Mouse (Mus musculus) heart, embryonic 14.5 days (tissue): ENCODE measurements at regions not wholly inside any gene's neighbourhood (a gene's known extent, or its start where the extent isn't known, plus 50 kb on each side); places are given as distances from the start of the nearest gene placed in this dataset.

Experiments used
- ATAC-seq: fragments of 200-750 bp; cut with Nextera tagmentation; 2 replicates; pipeline ENCODE4 v1.8.0; 2017; ENCODE audit warnings: low read depth, moderate TSS enrichment; ENCODE audit not compliant: insufficient number of reproducible peaks, insufficient read depth, low FRiP score
- H3K27ac ChIP-seq, 2 experiments: fragments of 200-500 bp in 1 of 2; fragments of 300-500 bp in 1 of 2; sonication (generic) in 1 of 2; replicated peaks in 1 of 2; 2 replicates each; pipeline ENCODE4 v1.5.1; 2012 to 2014; ENCODE audit warnings: low read depth in 2 of 2, low read length in 2 of 2, control low read depth in 1 of 2, mild to moderate bottlenecking in 1 of 2, mixed read lengths in 1 of 2; ENCODE audit not compliant: control insufficient read depth in 1 of 2, insufficient read depth in 1 of 2
- H3K27me3 ChIP-seq: fragments of 300-500 bp; sonication (generic); 2 replicates; pipeline ENCODE4 v1.6.1; 2014; ENCODE audit warnings: mild to moderate bottlenecking, low read length, control low read depth; ENCODE audit not compliant: control insufficient read depth, insufficient read depth
- H3K36me3 ChIP-seq: fragments of 300-500 bp; sonication (generic); 2 replicates; pipeline ENCODE4 v1.6.1; 2014; ENCODE audit warnings: mild to moderate bottlenecking, control low read depth, low read length, mixed read lengths; ENCODE audit not compliant: control insufficient read depth, insufficient read depth
- H3K4me1 ChIP-seq, 2 experiments: fragments of 200-500 bp in 1 of 2; fragments of 300-500 bp in 1 of 2; sonication (generic) in 1 of 2; 2 replicates each; pipeline ENCODE4 v1.6.1; 2012 to 2014; ENCODE audit warnings: low read length in 2 of 2, control low read depth in 1 of 2, mixed read lengths in 1 of 2; ENCODE audit not compliant: control insufficient read depth in 2 of 2, insufficient read depth in 2 of 2
- H3K4me2 ChIP-seq: fragments of 300-500 bp; sonication (generic); 2 replicates; pipeline ENCODE4 v1.6.1; 2014; ENCODE audit warnings: mild to moderate bottlenecking, low read length
- H3K4me3 ChIP-seq, 2 experiments: fragments of 200-500 bp in 1 of 2; fragments of 300-500 bp in 1 of 2; sonication (generic) in 1 of 2; 2 replicates each; pipeline ENCODE4 v1.5.1; 2012 to 2014; ENCODE audit warnings: low read length in 2 of 2, mild to moderate bottlenecking in 2 of 2, control low read depth in 1 of 2, low read depth in 1 of 2, moderate library complexity in 1 of 2; ENCODE audit not compliant: control insufficient read depth in 1 of 2, insufficient read depth in 1 of 2
- H3K9ac ChIP-seq: fragments of 300-500 bp; sonication (generic); 2 replicates; pipeline ENCODE4 v1.6.1; 2014; ENCODE audit warnings: mild to moderate bottlenecking, low read length
- H3K9me3 ChIP-seq: fragments of 300-500 bp; sonication (generic); 2 replicates; pipeline ENCODE4 v1.6.1; 2016; ENCODE audit warnings: low read length, control low read depth; ENCODE audit not compliant: control insufficient read depth
- WGBS: fragments of 180-500 bp; shearing (Covaris S2); extraction: QIAGEN DNeasy Blood & Tissue Kit; methylation state at CpG from one replicate; pipeline ENCODE4 v1.1.7; 2014; 5-methylcytosine and 5-hydroxymethylcytosine counted together

GRCm38 (mm10) chr9:51525906-51526305, 197.2 kb upstream of the 1810046K07Rik start:
- Histone ChIP-seq H3K4me2 (no peak overlapping the region), H3K4me1 (no peaks in the 10 kb centered on the region), H3K9ac (no peak overlapping the region), H3K4me3 (no peak overlapping the region), H3K36me3 (no peaks in the 10 kb centered on the region), H3K27ac (no peak overlapping the region), H3K27me3 (no peaks in the 10 kb centered on the region), H3K9me3 (no peaks in the 10 kb centered on the region)
- 79% methylated on average over 4 of the region's 4 CpGs for WGBS
- ATAC-seq = no peak

GRCm38 (mm10) chr9:51538894-51539293, 210.2 kb upstream of the 1810046K07Rik start:
- Histone ChIP-seq H3K27ac (no peak overlapping the region), H3K4me2 (no peak overlapping the region), H3K4me1 (no peaks in the 10 kb centered on the region), H3K9me3 (no peaks in the 10 kb centered on the region), H3K36me3 (no peaks in the 10 kb centered on the region), H3K9ac (no peak overlapping the region), H3K4me3 (no peak overlapping the region), H3K27me3 (no peaks in the 10 kb centered on the region)
- no peak for ATAC-seq
- 66% methylated on average over 2 of the region's 2 CpGs for WGBS

GRCm38 (mm10) chr9:51541940-51542339, 213.2 kb upstream of the 1810046K07Rik start:
- H3K4me1 ChIP-seq = no peaks in the 10 kb centered on the region
- 72% methylated on average over 3 of the region's 3 CpGs for WGBS
- no peak overlapping the region for H3K4me2 ChIP-seq
- H3K27me3 ChIP-seq = no peaks in the 10 kb centered on the region
- H3K27ac ChIP-seq = no peak overlapping the region
- H3K36me3 ChIP-seq = no peaks in the 10 kb centered on the region
- H3K9ac ChIP-seq = no peak overlapping the region
- H3K4me3 ChIP-seq = no peak overlapping the region
- no peaks in the 10 kb centered on the region for H3K9me3 ChIP-seq
- no peak for ATAC-seq

- no peaks in the 10 kb centered on the region for H3K9me3 ChIP-seq
These were observed 193.1 kb upstream of the Arhgap20 start for GRCm38 (mm10) chr9:51572040-51572439.

GRCm38 (mm10) chr9:51581601-51582000, 183.5 kb upstream of the Arhgap20 start:
- Histone ChIP-seq H3K27me3 (no peaks in the 10 kb centered on the region), H3K9me3 (no peaks in the 10 kb centered on the region), H3K4me2 (no peak overlapping the region), H3K4me3 (no peak overlapping the region), H3K36me3 (no peaks in the 10 kb centered on the region), H3K27ac (no peak overlapping the region), H3K9ac (no peak overlapping the region), H3K4me1 (no peaks in the 10 kb centered on the region)
- WGBS = 75% methylated on average over 3 of the region's 3 CpGs
- ATAC-seq = no peak

More at GRCm38 (mm10) chr9:51572040-51572439, 193.1 kb upstream of the Arhgap20 start:
- H3K27ac ChIP-seq = no peak overlapping the region
- H3K4me2 ChIP-seq = no peak overlapping the region
- H3K4me1 ChIP-seq = no peaks in the 10 kb centered on the region
- WGBS = 70% methylated on average over 5 of the region's 5 CpGs
- no peaks in the 10 kb centered on the region for H3K36me3 ChIP-seq
- no peaks in the 10 kb centered on the region for H3K27me3 ChIP-seq
- no peak overlapping the region for H3K9ac ChIP-seq
- no peak for ATAC-seq
- H3K4me3 ChIP-seq = no peak overlapping the region

- Histone ChIP-seq H3K4me1 (no peaks in the 10 kb centered on the region), H3K36me3 (no peaks in the 10 kb centered on the region), H3K9ac (no peak overlapping the region), H3K27me3 (no peaks in the 10 kb centered on the region), H3K27ac (no peak overlapping the region), H3K4me3 (no peak overlapping the region), H3K9me3 (no peaks in the 10 kb centered on the region), H3K4me2 (no peak overlapping the region)
- 66% methylated on average over 3 of the region's 3 CpGs for WGBS
- no peak for ATAC-seq
These were observed 171.4 kb upstream of the Arhgap20 start for GRCm38 (mm10) chr9:51593707-51594106.

- no peak overlapping the region for H3K27ac ChIP-seq
- 62% methylated on average over 2 of the region's 2 CpGs for WGBS
- no peak overlapping the region for H3K4me3 ChIP-seq
- no peak overlapping the region for H3K4me2 ChIP-seq
- no peaks in the 10 kb centered on the region for H3K27me3 ChIP-seq
- no peak overlapping the region for H3K9ac ChIP-seq
- no peaks in the 10 kb centered on the region for H3K9me3 ChIP-seq
- no peak for ATAC-seq
- H3K36me3 ChIP-seq = no peaks in the 10 kb centered on the region
- H3K4me1 ChIP-seq = no peaks in the 10 kb centered on the region
These were observed 166.4 kb upstream of the Arhgap20 start for GRCm38 (mm10) chr9:51598706-51599105.

GRCm38 (mm10) chr9:51608158-51608557, 157.0 kb upstream of the Arhgap20 start:
- no peaks in the 10 kb centered on the region for H3K27me3 ChIP-seq
- no peak overlapping the region for H3K4me2 ChIP-seq
- no peak overlapping the region for H3K27ac ChIP-seq
- H3K9me3 ChIP-seq = no peaks in the 10 kb centered on the region
- no peak overlapping the region for H3K9ac ChIP-seq
- H3K4me1 ChIP-seq = no peaks in the 10 kb centered on the region
- no peak overlapping the region for H3K4me3 ChIP-seq
- no peak for ATAC-seq
- H3K36me3 ChIP-seq = no peaks in the 10 kb centered on the region
- 69% methylated on average over 1 of the region's 1 CpGs for WGBS
